Mouse (Mus musculus): ENCODE results near the gene Pkdrej.
A peak's percentile ranks its signal among the peaks of the same experiment; 100 is the strongest.
"Not testable (repeated sequence)": the region's sequence is repeated elsewhere in the genome, so short reads cannot be mapped to it uniquely, and the experiment has no call there.

The Pkdrej gene

DNA sequence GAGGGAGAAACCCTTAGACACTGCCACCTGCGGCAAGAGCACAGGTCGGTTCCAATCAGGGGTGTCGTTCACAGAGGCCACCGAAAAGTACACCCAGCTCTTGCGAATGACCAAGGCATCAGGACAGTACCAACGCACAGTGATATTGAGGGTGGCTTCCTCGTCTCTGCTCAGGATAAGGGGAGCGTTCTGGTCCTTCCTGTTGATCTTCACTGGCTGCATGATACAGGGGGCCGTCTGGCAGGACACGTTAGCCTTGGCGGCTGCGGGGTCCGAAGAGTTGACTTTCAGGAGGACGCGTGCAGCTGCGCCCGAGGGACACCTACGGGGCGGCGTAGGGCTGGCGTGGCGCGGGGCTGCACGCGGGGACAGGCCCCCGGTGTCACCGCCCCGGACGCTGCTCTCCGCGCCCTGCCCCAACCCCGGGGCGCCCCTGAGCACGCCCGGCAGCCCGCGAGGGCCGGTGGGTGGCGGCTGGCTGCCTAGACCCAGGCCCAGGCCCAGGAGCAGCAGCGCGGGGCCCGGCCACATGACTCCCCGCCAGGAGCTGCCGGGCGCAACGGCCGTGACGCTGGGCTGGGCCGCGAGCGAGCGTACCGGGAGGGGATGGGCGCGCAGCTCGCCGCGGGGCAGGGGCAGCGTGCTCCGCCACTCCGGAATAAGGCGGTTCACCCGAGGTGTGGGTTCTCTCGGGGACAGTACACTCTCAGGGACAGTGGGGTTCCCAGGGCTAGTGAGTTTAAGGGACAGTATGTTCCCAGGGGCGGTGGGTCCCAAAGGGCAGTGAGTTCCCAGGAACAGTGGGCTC lies at the start of gene Pkdrej:
TSS of gene Pkdrej (minus strand) at position 532 of the 808 bp plus-strand sequence.
- DNase-seq (ENCODE audit: low spot score in 2 of 2) = peak; percentile 21 to 42

DNA sequence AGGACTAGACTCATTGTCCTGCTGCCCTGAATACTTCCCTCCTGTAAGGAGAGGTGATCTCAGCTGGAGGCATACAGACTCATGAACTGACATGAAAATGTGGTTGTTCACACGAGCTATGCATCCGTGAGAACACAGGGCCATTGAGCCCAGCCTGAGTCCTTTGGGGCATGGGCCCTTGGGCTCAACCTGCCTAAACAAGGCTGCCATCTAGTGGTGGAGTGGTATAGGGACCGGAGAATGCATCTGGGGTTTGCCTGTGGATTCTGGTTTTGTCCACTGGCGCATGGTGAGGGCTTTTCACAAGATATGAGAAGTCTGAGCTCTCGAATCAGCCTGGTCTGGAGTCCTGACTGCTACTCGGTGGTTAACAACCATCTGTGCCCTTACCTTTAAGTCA lies 46.2 kb upstream of the Pkdrej start:
- peak; percentile 67 to 82 for DNase-seq (ENCODE audit: low spot score in 2 of 2)

DNA sequence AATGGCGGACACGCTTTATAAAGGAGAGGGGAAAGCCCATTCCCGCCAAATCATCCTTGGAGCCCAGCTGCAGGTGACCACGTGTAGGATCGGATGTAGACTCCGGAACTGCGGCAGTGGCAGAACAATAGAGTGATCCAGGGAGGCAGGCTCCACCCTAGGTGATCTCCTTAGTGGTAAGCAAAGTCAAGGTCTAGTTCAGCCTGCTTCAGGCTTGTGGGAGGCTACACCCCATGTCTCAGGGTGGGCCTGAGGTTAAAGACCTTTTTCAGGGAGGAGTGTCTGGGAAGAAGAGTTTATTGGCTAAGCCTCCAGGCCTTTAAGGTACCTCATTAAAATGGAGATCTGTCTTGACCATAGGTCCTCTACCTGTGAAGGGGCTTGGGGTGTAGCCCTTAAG lies 44.4 kb upstream of the Pkdrej start:
- not testable (repeated sequence) for DNase-seq (ENCODE audit: low spot score in 2 of 2)

DNA sequence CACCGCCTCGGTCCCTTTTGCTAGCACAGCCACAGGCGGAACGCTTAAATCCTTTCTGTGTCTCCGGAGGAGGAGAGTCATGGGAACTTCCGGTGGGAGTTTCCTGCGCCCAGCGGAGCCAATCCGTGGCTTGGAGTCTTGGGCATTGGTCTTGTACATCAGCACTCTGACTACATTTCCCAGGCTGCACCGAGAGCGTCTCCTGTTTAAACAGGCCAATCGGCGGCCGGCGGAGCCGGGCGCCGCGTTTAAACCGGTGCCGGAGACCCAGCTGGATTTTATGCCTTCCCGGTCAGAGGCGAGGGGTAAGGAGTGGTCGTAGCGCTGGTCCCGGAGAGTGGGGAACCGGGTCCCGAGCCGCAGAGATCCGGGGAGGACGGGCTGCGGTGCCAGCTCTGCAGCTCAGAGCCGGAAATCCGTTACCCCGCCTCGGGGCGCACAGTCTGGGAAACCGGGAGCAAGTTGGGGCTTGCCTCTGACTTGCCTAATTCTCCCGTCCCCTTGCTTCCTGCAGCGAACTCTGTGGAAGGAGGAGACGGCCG lies 38.0 kb upstream of the Pkdrej start, which contains the start of gene Gtse1:
TSS of gene Gtse1 (plus strand) at position 256 of the 542 bp plus-strand sequence.
- DNase-seq (ENCODE audit: low spot score in 2 of 2) = peak; percentile 94 to 96

DNA sequence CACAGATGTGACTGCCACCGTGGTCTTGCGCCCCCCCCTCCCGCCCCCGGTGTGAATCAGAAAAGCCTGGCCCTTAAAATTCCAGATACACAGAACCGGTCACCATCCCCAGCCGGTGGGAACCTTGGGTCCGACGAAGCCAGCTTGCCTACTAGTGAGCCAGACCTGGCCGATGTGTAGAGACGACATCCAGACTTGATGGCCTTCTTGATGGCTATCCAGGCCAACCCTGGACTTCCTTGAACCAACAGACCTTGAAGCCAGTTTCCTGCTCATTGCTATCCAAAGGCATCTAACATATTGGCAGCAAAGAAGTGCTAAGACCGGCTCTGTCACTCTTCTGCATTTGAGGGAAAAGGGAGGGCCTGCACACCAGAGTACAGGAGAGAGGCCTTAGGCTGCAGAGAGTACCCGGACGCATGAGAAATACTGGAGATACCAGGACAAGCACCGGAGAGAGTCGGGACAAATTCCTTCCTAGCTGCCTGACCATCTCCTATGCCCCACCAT lies 37.5 kb upstream of the Pkdrej start:
- DNase-seq (ENCODE audit: low spot score in 2 of 2) = no peak

DNA sequence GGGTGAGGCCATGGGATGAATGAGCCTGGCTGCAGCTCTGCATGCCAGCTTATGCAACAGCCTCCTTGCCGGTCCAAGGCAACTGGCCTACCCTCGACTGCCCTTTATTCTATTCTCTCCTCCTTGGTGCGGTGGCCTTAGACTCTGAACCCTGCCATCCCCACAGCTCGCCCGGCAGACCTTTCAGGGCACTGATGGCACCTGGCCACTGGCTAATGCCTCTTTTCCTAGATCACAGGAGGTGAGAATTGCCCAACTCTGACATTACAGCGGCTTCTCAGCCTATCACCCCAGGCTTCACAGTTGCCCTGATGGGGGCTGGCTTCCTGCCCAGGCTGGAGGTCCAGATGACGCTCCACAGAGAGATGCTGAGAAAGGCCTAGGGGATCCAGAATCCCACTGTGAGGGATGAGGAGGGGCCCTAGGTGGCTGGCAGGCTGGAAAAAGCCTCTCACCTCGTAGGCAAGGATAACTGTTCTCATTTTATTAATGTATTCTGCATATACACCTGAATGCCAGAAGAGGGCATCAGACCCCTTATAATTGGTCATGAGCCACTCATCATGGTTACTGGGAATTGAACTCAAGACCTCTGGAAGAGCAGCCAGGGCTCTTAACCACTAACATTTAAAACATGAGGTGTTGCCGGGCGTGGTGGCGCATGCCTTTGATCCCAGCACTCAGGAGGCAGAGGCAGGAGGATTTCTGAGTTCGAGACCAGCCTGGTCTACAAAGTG lies 30.3 kb upstream of the Pkdrej start:
- DNase-seq (ENCODE audit: low spot score in 2 of 2) = no peak

DNA sequence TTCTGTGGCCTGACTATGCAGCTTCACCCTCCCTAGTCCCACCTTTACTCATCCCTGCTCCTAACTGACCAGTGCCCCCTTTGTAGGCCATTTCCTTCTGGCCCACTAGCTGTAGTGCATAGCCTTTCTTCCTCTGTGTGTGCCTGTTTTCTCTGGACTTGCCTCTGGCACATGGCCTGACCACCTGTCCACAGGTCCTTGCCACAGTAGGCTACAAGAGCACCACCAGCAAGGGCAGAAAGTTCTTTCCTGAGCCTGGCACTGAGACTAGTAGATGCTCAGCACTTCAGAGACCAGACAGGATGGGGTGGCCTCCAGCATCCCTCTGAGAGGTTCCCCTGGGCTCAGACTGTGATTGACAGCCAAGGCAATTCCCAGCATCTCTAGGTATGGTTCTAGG lies 23.5 kb upstream of the Pkdrej start:
- DNase-seq (ENCODE audit: low spot score in 2 of 2) = no peak

DNA sequence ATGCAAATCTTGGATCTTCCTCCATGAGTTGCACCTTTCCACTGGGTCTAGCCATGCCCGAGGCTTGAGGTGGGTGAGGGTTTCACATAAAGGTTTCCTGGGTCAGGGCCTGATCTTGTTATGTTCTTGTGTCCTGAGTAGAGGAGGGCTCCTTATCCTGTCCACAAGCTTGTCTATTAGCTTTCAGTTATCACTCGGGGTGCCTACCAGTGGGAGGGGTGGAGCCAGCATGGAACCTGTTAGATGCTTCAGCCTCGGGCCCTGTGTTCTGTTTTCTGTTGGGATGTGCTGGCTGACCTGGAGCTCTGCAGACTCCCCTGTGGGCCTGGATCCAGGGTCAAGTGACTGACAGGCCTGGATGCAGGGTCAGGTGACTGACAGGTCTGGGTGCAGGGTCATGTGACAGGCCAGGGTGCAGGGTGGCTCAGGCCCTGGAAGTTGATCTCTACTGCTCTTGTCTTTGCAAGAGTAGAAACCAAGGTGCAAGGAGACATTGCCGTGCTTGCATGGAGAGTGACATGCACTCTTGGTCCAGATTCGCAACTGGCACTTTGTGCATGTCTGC lies 20.3 kb upstream of the Pkdrej start:
- no peak for DNase-seq (ENCODE audit: low spot score in 2 of 2)

DNA sequence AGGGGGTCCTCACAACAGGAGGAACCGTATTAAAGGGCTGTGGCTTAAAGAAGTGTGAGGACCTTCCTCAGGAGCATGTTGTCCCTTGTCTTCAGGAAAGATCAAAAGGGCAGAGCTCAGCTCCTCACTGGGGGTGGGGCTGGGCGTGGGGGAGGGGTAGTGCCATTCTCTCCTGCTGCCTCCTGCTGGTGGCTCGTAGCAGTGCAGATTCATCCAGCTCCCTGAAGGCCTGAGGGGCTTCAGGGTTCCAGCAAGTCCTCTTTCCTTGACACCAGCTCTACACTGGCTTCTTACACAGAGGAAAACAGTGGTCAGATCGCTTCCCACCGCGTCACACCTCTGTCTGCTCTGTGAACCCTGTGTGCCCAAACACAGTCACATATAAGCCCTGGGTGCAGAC lies 19.4 kb upstream of the Pkdrej start:
- no peak for DNase-seq (ENCODE audit: low spot score in 2 of 2)

DNA sequence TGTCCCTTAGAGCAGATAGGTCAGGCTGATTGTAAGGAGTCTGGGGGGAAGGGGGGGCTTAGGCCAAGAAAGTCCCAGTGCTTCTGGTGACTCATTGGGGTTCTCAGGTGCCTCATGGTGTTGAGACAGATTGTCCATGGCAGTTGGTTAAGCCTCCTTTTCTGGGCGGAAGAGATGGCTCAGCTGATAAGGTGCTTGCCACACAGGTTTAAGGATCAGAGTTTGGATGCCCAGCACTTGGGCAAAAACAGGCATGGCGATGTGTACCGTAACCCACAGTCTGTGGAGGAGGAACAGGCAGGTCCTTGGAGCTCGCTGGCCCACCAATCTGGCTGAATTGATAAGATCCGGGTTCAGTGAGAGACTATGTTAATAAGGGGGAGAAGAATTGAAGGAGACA lies 15.4 kb upstream of the Pkdrej start:
- no peak for DNase-seq (ENCODE audit: low spot score in 2 of 2)

DNA sequence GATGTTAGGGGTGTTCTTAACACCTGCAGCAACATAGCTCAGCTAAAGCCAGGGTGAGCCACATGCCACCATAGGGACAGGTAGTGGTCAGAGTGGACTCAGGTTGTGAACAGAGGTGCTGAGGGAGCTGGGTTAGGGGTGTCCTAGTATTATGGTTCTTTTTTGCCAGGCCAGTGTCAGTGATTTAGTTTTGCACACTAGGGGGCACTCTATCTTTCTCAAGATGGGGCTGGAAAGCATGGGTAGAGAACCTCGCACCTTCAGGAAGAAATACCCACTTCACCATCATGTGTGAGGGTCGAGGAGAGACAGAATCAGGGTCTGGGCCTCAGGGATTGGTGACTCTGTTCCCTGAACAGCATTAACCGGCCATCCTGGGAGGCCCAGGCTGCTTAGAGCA lies 13.8 kb upstream of the Pkdrej start:
- no peak for DNase-seq (ENCODE audit: low spot score in 2 of 2)

DNA sequence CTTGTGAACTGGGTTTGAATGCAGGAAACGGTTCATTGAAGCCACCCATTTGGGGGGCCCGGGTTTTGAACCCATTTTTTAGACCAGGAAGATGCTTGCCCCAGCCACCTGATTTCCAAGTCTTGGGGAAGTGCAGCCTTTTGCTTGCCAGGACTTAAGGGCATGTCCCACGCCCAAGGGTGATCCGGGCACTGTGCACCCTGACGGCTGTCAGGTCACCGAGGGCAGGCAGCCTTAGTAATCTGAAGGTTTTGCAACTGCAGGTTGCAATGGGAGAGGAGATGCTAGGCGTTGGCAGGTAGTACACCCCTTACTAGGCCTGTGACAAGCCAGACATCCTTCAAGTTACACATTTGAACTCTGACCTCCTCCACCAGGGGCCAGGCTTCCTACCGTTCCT lies 11.1 kb upstream of the Pkdrej start:
- no peak for DNase-seq (ENCODE audit: low spot score in 2 of 2)

DNA sequence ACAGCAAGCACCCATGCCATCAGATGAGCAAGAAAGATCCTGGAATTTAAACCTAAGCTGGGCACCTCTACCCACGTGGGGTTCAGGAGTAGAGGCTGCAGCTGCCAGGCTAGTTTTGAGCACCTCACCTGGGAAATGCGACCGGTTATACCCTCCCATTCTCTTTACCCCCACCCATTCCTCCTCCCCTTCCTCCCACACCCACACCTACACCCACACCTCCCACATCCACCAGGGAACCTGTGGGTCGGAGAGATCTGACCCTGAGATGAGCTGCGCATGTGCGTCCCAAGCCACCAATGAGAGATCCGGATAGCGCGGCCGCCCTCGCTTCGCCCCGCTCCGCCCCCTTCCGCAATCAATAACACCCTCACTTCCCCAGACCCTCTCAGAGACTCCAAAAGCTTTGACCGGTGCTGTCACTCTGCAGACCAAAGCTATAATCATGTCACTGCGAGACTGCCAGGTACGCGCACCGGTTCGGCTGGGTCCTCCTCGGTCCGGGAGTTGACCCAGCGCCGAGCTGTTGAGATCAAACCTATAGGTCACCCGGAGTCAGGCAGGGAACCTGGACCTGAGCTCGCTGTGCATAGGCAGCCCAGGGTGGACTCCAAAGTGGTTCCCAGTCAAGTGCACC lies 10.5 kb upstream of the Pkdrej start, which contains the start of gene Ttc38:
TSS of gene Ttc38 (plus strand) at position 353 of the 637 bp plus-strand sequence.
- DNase-seq (ENCODE audit: low spot score in 2 of 2) = peak; percentile 81 to 82

DNA sequence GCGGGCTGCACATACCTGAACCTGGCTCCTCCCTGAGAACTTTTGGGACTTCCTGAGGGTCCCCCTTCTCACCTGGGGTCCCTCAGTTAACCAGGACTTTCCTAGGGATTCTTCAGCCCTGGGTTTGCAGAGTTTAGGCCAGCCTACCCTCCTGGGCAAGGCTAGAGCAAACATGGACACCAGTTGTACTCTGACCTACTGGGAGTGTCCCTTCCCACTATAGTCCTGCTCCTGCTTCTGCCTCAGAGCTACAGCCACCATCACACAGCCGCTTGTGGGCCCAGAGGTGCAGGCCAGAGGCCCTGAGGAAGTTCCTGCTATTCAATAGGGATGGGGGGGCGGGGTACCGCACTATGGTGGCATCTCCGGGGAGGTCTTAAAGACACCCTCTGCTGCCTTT lies 7.9 kb upstream of the Pkdrej start:
- DNase-seq (ENCODE audit: low spot score in 2 of 2) = no peak

DNA sequence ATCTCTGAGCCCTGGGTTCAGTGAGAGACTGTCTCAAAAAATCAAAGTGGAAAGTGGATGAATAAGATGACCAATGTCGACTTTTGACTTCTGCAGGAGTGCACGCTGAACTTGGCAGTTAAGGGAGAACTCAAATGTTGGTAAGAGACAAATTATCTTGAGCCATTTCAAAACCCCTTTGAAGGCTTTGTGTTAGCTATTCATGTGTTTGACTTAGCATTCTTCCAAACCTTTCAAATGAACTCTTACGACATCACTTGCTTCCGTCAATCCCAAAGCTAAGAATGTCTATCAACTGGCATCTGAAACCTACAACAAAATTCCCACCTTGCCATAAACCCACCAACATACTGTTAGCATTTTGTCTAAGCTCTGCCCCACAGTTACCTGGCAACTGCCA lies 6.5 kb upstream of the Pkdrej start:
- no peak for DNase-seq (ENCODE audit: low spot score in 2 of 2)

DNA sequence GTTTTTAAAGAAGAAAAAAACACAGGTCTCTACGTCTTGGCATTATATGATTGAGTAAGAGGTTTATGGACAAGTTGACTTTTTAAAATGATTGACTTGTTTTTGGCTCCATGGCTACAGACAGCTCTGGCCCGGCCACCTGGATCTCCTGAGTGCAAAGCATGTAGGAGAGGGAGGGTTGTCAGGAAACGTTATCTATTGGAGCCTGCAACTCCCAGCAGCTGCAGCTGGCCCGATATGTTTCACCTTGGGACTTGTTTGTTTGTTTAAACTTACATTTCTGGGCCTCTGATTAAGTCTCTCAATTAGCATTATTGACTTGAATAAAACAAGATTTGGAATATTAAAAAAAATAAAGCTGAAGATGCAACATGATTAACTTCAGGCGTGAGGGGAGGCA lies 5.1 kb upstream of the Pkdrej start:
- DNase-seq (ENCODE audit: low spot score in 2 of 2) = no peak

DNA sequence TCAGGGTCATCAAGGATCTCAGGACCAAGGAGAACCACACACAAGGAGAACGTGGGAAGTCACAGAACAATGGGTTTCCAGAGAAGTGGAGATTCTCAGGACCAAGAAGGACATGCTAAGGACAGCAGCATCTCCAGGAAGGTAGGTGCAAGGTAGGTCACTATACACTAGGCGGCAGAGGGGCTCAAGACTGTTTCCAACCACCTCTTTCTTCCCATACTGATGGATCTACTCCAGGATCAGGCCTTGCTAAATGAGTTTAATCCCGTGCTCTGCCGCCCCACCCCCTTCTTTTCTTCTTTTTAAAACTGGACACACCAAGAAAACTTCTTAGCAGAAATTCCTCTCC lies 451 bp upstream of the Pkdrej start:
- DNase-seq (ENCODE audit: low spot score in 2 of 2) = no peak

DNA sequence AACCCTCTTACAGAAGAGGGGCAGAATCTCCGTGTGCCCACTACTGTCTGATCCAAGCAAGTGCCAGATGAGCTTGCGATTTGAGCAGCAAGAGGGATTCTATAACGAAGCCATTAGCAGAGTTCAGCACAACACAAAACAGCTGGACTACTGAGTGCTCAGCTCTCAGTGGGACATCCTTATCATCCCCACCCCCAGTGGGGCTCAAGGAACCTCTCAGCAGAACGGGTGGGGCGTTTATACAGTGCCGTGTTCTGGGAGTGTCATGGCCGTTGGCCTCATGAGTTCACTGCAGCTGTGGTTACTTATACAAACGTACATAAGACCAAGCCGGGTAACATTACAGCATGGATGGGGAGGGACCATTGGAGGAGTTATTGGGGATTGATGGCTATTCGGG lies 8.1 kb downstream of the Pkdrej start:
- DNase-seq (ENCODE audit: low spot score in 2 of 2) = no peak

DNA sequence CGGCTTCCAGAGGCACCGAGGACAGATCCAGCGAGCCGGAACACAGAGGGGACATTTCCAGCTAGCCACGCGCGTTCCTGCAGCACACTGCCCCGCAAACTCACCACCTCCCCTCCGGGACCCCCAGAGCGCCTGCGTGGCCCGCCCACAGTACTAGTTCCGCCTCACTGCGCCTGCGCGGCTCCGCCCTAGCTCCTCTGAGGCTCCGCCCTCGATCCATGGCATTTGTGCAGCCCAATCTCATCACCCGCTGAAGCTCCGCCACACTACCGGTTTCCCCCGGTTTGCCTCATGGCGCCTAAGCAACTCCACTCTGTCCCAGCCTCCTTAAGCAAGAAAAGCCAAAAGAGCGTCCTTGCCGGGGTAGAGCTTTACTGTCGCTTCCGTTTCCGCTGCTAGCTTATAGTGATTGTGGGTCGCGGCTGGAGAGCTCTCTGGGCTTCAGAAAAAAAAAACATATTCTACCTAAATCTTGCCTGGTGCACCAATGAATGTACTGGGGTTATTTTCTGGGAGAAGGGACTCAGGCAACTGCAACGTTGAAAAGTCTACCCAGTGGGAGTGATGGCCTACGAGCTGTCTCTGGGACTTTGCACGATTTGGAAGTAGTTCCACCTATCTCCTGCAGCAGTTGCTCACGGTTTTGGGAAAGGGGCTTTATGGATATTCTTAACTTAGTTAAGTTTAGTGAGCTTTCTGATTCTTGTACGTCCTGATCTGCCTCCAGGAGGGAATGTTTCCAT lies 9.8 kb downstream of the Pkdrej start, which contains the start of gene Cdpf1:
TSS of gene Cdpf1 (minus strand) at position 163 of the 743 bp plus-strand sequence.
- peak; percentile 99 for DNase-seq (ENCODE audit: low spot score in 2 of 2)

DNA sequence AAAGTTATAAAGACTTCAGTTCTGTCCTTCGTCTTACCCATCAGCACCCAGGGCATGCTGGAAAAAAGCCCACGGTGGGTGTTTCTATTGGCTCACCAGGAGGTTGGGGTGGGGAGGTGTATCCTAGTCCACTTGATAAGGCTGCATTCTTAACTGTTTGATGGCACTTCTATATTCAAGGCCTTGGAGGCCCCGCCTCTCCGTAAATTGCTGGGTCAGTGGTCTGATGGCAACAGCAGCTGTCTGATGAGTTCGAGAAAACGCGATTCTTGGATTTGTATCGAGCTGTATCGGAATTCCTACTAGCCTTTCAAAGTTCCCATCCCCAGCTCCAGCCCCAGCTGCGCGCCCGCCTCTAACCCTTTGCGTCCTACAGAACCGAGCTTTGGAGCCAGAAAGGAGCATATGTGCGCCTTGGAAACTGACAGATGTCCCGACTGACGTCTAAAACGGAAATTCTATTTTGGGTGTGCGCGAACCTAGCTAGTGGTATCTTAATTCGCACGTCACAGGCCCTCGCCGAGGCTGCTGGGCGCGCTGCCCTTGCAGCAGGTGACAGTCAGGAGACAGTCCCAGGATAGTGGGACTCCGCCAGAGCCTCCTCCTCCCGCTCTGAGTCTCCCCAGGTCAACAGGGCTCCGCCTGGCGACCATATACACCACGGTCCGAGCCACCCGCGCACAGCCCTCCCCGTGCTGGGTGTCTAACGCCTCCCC lies 10.6 kb downstream of the Pkdrej start:
- peak; percentile 80 to 87 for DNase-seq (ENCODE audit: low spot score in 2 of 2)
